Mouse (Mus musculus): Measurements from ENCODE around the gene Emc9.

The Emc9 gene

DNA sequence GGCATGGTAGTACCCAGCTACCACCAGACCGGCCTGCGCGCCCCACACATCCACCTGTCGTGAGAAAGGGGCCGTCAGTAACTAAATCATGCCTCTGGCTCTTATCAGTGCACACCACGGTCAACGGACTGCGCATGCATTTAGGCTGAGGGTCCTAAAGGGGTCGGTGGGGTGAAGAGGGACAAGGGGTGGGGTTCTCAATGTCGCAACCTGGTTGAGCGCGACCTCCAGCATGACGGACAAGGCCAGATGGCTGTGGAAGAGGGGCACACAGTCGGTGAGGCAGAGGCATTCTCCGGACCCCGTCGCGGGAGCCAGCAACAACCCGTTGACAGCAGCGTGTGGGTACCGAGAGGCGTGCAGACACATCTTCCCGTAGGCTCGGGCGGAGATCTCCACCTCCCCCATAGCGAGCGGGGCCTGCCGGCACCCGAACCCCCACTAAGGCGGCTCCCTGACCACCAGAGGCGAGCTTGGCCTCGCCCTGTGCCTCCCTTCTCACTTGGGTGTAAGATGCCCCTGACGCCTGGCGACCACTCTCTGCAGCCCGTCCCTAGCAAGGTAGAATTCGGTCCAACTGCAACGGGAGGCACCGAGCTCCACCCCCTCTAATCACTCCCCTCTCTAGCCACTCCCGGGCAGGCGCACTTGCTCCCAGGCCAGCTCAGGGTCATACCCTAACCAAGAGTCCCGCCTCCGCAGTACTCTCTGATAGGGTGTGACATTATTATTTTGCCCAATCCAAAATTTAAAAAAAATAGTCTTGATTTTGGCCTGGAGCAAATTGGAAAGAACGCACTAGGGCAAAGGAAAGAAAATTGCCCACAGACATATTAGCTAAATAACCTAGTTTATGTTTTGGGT, at the start of gene Emc9:
Gene Emc9 (minus strand): TSS at position 601 of the 864 bp plus-strand sequence.
- peak; percentile 52 for DNase-seq (ENCODE audit: low spot score)

DNA sequence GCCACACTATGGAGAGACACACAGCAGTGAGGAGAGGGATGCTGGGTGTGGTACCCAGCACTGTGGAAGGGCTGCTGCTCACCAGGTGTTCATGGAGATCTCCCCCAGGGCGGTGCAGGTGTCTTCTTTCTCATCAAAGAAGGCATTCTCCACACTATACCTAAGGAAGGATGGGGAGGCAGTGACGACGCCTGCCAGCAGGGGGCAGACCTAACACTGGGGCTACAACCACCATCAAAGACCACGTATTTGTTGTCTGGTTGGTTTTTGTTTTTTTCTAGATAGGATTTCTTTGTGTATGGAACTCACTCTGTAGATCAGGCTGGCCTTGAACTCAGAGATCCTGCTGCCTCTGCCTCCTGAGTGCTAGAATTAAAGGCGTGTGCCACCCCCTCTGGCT, 44.2 kb upstream of the Emc9 start:
- DNase-seq (ENCODE audit: low spot score) = no peak

DNA sequence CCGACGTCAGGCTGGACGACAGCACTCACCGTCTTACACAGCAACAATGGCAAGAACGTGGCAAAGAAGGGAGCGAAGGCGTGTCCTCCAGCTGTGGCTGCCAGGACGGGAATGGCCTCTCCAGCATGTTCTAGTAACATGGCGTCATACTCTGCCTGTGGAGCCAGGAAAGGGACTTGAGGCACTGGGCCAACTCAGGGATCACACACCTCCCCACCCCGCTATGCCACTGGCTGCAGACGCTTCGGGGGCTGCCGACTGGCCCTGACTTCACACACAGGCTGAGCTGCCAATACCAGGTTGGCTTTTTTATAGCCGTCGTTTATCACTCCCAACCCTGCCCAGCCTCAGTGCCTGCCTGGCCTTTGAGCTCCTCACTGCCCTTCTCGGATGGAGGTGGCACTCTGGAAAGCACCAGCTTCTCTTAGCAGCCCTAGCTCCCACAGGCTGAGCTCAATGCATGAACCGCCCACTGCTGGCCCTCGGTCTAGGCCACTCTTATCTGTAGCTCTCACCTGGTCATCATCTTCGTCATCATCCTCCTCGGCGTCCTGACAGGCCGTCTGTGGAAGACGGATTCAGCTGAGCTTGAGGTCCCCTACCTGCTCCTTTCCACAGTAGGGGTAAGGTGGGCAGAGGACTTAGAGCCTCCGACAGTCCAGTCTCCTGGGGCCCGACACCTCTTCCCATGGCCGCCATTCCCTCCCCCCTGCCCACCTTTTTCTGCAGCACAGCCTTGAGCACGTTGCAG, 43.1 kb upstream of the Emc9 start:
- DNase-seq (ENCODE audit: low spot score) = no peak

DNA sequence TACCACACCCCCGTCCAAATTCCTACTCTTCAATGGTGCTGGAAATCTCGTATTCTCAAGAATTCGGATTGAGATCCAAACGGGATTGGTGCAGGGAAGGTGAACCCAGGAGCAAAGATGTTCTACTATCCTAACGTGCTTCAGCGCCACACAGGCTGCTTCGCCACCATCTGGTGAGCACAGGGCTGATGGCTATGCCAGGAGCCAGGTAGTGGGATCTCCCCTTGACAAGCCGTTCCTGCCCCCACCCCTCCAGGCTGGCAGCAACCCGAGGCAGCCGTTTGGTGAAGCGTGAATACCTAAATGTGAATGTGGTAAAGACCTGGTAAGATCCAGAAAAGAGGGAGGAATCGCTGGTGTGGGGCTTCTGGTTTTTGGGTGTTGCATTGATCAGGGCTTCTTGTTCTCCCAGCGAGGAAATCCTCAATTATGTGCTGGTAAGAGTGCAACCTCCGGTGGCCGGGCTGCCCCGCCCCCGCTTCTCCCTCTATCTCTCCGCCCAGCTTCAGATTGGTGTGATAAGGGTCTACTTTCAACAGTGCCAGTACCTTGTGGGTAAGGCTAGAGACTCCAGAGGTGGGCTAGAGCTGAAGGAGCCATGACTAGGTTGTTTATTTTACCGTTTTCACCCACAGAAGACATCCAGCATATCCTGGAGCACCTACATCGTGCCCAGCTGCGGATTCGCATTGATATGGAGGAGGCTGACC, 33.5 kb upstream of the Emc9 start:
- no peak for DNase-seq (ENCODE audit: low spot score)

DNA sequence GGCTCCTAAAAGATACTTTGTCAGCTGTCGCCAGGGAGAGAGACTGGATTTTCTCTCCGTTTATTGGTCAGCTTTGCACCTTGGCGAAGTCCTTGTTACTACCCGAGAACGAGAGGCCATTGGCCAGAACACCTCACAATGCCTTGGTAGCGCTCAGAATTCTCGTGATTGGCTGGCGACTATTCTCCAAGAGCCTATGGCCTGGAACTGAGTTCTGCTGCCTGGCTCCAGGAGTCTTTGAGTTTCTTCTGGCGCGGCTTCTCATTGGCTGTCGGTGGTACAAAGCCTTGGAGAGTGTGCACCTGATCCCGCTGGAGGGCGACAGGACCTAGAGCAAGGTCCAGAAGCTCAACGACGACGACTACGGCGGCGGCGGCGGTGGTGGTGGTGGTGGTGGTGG, 32.7 kb upstream of the Emc9 start, which contains the start of gene Rec8:
Gene Rec8 (plus strand): TSS at position 216 of the 400 bp plus-strand sequence.
- no peak for DNase-seq (ENCODE audit: low spot score)

DNA sequence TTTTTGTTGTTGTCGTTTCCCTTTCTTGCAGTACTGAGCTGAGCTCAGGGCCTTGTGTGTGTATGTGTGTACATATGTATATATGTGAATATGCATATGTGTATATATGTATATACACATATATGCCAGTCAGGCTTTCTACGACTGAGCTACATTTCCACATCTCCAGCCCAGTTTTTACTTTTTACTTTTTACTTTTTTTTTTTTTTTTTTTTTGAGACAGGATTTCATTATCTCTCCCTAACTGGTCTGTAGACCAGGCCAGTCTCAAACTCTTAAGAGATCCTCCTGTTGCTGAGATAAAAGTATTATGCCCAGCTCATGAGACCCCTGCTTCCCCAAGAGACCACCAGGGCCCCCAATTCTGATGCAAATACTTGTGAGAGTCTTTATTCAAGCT, 31.7 kb upstream of the Emc9 start:
- no peak for DNase-seq (ENCODE audit: low spot score)

DNA sequence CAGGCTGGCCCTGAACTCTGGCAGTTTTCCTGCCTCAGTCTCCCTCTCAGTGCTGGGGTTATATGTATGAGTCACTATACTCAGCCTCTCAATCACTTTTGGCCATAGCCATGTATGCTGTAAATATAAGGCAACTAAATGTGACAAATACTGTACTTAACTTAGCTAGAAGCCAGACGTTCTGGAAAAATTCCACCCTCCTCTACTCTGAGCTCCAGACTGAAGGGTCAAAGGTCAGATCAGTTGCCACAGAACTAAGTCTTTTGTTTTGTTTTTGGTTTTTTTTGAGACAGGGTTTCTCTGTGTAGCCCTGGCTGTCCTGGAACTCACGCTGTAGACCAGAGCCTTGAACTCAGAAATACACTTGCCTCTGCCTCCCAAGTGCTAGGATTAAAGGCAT, 30.8 kb upstream of the Emc9 start:
- no peak for DNase-seq (ENCODE audit: low spot score)

DNA sequence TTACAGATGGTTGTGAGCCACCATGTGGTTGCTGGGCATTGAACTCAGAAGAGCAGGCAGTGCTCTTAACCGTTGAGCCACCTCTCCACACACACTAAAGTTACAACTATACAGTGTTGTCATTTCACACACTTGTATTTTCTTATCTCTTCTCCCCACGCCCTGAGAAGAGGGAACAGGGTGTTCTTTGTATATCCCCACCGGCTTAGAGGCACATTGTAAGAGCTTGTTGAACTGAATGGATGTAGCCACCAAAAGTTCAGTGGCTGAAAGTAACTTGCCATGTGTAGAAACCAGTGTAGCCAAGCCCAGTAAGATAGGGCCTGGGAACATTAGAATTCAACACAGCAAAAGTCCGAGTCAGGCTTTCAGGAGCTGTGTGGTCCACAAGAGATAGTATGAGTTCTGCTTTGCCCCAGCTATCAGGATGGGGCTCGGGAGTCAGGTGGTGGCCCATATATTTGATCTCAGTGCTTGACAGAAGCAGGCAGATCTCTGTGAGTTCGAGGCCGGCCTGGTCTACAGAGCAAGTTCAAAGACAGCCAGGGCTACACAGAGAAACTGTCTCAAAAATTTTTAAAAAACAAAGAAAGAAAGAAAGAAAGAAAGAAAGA, 29.6 kb upstream of the Emc9 start:
- no peak for DNase-seq (ENCODE audit: low spot score)

DNA sequence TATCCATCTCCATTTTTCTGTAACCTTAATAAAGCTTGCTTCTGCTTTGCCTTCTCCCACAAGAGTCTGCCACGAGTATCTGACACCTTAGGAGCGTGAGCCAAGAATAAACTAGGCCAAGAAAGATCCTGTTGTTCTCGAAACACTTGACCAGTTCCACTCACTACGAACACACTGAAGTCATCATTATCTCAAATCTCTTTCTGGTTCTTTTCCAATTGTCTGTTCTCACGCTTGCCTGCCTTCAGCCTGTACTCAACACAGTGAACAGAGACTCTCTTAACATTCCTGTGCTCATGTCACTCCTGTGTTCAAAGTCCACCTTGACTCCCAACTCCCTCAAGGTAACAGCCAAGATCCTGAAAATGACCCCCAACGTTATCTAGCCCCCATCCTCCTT, 28.2 kb upstream of the Emc9 start:
- DNase-seq (ENCODE audit: low spot score) = no peak

DNA sequence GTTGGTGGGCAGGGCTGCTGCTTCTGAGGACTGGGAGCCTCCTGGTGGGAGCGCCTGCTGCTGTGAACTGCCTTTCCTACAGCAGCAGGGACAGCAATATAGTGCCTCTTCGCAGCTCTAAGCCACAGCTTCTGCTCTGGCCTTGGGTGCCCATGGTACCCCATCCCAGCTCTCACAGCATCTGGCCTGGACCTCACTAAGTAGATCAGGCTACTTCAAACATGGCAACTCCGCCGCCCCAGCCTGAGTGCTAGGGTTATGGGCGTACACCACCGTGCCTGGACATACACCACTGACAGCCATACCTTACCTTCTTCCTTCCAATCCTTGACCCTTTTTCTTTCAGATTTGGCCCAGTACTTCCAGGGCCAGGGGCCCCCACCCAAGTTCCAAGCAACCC, 23.2 kb upstream of the Emc9 start:
- no peak for DNase-seq (ENCODE audit: low spot score)

DNA sequence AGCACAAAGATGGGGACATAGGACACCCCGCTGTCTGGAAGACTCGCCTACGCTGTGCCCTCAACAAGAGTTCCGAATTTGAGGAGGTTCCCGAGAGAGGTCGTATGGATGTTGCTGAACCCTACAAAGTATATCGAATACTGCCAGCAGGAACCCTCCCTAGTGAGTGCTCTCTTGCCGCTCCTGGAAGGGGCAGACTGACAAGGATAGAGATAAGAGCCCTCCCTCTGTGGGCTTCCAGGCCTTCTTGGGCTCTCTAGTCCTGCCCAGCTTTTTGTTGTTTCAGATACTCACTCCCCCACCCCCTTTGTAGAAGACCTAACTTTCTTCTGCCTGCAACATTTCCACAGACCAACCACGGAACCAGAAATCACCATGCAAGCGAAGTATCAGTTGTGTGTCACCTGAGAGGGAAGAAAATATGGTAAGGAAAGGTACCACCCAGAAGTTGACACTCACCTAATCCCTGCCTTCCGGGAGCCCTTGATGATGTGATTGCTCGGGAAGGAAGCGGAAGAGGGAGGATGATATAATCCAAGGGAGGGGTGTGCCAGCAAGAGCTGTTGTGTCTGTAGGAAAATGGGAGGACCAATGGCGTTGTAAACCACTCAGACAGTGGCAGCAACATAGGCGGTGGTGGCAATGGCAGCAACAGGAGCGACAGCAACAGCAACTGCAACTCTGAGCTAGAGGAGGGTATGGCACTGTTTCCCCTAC, 20.8 kb upstream of the Emc9 start:
- no peak for DNase-seq (ENCODE audit: low spot score)

DNA sequence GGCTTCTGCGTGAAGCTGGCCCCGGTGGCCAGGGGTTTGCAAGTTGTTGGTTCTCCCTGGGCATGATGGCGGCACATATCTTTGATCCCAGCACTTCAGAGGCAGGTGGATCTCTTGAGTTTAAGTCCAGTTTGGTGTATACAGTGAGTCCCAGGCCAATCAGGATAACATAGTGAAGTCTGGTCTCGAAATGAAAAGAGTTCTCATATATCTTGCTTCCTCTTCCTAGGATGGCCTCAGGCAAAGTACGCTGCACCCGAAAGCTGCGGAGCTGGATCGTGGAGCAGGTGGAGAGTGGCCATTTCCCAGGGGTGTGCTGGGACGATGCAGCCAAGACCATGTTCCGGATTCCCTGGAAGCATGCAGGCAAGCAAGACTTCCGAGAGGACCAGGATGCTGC, 19.7 kb upstream of the Emc9 start:
- no peak for DNase-seq (ENCODE audit: low spot score)

DNA sequence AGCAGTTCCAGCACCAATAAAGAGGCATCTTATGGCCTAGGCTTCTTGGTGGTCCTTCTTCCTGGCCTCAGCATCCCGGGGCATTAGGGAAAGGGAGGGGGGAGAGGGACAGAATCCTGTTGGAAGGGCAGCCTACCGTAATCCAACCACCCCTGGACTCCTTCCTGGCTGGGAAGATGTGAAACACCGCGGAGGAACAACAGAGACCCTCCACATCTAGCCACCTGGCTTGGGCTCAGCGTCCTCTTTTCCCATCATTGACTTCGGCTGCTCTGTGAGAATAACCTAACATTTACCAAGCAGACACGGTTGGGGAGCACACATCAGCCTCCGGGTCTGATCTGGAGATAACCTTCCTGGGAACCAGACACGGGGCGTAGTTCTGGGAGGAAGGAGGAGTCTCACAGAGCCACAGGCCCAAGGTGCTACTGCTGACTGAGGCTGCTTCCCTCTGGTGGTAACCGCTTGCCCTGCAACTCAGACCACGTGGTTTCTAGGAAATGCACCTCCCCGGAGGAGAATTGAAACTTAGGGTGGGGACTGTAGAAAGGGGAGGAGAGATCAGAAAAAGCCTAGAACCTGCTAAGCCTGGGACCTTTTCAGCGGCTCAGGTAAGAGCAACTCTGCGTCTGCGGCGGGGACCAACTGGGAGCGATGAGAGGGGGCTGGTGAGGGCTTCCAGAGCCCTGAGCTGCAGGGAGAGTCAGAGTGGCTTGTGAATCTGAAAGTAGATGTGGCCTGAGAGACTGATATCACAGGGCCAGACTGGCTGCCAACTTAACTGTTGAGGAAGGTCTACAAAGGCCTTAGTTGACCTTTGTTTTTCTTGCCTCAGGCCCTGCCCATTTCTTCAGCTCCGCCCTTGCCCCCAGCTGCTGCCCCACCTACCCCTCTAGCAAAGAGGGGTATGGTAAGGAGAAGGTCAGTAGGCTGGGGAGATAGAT, 18.8 kb upstream of the Emc9 start:
- DNase-seq (ENCODE audit: low spot score) = peak; percentile 84

DNA sequence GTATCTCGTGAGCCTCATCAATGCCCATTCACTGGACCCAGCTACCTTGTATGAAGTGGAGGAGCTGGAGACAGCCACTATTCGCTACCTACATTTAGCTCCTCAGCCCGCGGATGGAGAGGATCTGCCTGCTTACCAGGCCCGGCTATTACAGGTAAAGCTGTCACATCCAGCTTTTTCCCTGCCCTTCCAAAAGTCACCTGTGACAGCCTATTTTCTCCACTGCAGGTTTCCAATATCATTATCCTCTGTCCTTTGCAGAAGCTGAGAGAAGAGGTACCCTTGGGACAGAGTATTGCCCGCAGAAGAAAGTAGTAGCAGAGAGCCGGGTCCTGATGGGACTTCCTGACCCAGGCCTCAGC, 18.1 kb upstream of the Emc9 start, which contains the start of gene Irf9:
Gene Irf9 (plus strand): TSS at position 301 of the 362 bp plus-strand sequence.
- no peak for DNase-seq (ENCODE audit: low spot score)

DNA sequence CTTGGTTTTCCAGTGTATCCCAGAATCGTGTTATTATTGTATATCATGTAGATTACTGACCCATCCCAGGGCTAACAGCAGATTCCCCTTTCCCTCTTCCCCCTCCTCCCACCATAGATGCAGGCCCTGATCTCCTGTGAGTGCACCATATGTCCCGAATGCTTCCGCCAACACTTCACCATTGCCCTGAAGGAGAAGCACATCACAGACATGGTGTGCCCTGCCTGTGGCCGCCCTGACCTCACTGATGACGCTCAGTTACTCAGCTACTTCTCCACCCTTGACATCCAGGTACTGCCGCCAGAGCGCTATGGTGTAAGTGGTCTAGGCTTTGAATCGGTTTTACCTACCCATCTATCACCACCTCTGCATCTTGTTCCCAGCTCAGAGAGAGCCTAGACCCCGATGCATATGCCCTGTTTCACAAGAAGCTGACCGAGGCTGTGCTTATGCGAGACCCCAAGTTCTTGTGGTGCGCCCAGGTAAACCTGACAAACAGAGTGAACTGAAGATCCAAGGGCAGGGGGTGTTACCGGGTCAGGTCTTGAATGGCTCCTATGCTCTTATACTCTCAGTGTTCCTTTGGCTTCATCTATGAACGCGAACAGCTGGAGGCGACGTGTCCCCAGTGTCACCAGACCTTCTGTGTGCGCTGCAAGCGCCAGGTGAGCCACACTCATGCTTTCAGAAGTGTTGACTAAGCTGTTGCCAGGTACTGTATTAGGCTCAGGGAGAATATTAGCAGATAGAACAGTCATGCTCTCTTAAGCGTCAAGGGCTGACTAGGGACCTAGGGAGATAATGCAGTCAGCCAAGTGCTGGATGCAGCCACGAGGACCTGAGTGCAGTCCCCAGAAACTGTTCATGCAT, 13.7 kb upstream of the Emc9 start:
- no peak for DNase-seq (ENCODE audit: low spot score)

DNA sequence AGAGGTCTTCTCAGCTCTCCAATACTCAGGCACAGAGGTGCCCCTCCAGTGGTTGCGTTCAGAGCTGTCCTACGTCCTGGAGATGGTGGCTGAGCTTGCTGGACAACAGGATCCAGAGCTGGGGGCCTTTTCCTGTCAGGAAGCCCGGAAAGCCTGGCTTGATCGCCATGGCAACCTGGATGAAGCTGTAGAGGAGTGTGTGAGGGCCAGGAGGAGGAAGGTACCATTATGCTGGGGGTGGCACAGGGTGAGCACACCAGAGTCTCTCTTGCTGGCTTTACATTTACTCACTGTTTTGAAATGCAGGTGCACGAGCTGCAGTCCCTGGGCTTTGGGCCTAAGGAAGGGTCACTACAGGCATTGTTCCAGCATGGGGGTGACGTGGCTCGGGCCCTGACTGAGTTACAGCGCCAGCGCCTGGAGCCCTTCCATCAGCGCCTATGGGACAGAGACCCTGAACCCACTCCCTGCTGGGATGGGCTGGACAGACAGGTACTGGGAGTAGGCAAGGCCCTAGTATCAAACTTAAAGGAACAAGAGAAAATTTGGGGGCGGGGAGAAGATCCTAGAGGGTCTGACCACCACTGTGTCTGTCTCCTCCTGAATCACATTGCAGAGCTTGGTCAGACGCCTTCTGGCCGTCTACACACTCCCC, 11.1 kb upstream of the Emc9 start:
- DNase-seq (ENCODE audit: low spot score) = no peak

DNA sequence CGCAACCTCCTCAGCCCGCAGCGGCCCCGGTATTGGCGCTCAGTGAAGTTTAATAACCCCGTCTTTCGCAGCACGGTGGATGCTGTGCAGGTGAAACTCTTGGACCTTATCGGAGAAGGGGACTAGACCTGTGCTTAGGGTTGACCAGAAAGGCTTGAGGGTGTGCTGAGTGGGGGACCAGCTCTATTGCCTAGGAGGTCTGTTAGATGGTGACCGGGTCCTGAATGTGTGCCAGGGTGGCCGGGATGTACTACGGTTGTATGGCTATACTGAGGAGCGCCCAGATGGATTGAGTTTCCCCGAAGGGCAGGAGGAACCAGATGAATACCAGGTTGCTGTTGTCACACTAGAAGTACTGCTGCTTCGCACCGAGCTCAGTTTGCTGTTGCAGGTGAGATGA, 7.1 kb upstream of the Emc9 start:
- no peak for DNase-seq (ENCODE audit: low spot score)

DNA sequence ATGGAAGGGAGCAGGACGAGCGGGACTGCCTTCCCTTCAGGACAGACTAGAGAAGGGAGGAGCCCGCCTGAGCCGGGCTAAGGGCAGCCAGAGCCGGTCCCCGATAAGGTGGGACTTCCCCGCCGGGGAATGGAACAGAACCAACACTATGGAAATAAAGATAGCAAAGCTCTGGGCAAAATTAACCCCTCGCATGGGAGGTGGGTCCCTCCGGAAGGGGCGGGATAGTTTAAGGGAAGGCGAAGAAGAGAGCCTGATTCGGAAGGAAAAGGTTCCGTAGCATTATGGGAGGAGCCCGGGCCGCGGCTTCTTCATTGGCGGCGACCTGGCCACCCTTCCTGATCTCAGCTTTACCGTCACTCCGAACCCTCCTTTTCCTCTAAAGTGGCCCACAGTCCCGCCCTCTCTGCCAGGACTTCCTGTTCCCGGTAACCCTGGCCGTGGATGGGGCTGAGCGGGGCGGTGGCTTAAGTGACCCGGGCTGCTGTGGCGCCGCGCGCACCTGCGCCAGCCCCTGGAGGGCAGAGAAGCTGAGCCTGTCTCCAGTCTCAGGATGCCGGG, 6.3 kb upstream of the Emc9 start, which contains the start of gene Rnf31:
Gene Rnf31 (plus strand): TSS at position 378 of the 561 bp plus-strand sequence.
- peak; percentile 85 for DNase-seq (ENCODE audit: low spot score)
